Mouse (Mus musculus) right cerebral cortex, postnatal 14 days (tissue): ENCODE results near the gene Rtl6.

Experiments used
- DNase-seq: peaks from one replicate; pipeline ENCODE4 v3.0.0; 2022

Rtl6 gene

DNA sequence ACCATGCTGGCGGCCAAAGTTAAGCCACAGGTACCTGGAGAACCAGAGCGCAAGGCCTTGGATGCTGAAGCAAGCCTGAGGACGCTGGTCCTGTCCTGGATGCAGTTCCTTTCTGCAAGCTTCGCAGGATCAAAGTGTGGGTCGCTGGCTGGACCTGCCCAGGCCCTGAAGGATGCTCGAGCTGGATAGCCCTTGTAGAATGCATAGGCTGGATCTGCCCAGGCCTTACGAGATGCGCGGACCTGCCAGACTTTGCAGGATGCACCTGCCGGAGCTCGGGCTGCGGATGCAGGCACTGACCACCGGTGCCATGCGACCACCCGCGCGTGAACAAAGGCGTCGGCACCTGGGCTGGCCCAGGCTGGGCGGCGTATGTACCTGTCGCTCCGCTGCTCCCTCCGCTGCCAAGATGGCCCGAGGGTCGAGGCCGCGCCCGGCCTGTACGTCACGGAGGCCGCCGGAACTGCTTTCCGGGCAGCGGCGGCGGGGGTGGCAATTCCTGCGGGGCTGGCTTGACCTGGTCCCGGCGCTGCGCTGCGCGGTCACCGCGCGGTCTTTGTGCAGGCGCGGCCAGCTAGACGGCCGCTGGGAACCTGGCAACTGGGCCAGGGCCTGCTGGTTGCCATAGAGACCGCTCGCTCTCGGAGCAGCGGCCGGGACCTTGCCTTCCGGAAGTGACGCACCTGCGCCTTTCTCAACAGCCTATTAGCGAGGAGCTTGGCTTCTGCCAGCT lies at the start of gene Rtl6:
Gene Rtl6, minus strand, starts transcription at position 635 of the 733 bp plus-strand sequence.
- peak; percentile 85 for DNase-seq

DNA sequence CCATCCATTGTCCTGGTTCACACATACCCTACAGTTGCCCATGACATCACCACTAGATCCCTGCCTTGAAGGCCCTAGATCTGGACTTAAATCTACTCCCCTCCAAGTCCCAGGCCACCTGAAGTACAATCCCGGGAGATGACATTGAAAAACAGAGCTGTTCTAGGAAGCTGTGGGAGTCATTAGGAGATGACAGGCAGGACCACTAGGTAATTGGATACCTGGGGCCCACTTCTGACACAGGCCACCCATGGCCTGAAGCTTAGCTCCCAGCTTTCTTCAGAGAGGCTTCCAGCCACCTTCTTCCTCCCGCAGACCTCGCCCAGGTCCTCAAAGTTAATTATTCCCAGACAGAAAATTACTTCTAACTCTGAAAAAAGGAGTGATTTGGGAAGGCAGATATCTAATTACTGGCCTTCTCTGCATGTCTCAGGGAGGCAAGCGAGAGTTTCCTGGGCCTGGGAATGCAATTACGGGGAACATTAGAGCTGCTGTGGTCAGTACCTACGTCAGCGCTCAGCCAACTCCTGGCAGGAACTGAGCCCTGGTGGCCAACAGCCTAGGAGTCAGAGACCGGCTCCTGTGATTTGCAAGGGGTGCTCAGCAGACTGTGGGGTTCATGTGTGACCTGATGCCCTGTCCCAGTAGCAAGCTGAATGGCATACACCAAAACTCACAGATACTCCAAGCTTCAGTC lies 45.8 kb upstream of the Rtl6 start:
- DNase-seq = no peak

DNA sequence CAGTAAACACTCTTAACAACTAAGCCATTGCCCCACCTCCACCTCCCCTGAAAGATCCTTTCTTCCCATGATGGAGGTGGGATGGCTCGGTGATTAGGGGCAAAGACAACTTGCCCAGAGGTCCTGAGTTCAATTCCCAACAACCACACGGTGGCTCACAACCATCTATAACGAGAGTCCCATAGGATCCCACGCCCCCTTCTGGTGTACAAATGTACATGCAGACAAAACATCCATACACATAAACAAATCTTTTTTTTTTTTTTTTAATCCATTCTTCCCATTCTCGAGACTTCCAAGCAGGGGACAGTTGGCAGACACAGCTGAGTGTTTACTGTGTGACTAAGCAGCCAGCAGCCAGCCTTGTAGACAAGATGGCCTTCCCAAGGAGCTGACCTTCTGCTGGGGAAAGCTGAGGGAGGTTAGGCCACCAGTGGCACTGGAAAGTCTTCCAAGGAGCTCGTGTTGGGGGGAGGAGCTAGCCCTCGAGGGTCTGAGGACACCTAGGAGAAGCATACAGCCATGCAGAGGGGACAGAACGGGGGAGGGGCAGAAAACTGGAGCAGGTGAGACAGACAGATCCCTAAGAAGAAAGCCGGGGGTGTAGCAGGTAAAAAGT lies 43.5 kb upstream of the Rtl6 start:
- DNase-seq = no peak

DNA sequence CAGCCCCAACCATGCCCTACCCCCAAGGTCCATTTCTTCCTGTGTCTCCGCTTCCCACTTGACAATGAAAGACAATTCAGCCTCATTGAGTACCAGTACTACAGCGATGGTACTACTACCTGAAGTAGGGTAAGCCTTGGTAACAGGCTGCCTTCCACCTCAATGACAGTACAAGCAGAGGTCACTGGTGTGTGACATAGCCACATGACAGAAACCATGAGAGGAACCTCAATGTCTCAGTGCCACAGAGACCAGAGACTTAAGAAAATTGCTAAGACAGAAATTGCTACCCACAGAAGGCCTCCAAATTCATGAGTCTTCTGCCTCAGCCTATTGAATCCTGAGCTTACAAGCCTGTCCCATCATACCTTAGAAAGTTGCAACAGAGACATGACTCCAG lies 41.3 kb upstream of the Rtl6 start:
- no peak for DNase-seq

DNA sequence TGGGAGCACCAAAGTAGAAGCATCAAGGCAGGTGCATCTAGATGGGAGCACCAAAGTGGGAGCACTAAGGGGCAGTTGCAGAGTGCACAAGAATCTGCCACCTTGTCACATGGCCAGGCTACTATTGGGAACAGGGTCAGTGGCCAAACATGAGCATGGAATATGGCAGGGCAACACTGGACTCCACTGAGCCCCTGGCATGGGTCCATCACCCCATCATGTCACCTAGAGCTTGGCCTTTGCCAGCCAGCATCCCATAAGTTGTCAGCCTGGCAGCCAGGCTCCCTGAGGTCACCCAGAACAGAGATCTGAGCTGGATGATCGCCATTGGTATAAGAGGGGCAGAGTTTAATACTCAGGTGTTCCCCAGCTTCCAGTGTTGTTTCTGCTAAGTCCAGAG lies 40.2 kb upstream of the Rtl6 start:
- no peak for DNase-seq

DNA sequence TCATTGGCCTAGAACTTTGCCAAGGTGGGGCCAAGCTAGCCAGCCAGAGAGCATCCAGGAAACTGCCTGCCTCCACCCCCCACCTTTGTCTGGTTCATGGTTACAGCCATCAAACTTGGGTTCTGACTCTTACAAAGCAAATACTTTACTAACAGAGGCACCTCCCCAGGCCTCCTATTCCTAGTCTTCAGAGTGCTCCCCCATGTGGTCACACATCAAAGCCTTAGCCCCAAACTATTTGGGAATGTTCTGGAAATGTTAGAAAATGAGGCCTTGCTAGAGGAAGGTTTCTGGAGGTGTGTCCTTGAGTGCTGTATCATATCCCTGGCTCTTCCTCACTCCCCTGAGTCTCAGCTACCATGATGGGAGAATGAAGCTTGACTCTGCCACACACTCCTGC lies 39.4 kb upstream of the Rtl6 start:
- no peak for DNase-seq

DNA sequence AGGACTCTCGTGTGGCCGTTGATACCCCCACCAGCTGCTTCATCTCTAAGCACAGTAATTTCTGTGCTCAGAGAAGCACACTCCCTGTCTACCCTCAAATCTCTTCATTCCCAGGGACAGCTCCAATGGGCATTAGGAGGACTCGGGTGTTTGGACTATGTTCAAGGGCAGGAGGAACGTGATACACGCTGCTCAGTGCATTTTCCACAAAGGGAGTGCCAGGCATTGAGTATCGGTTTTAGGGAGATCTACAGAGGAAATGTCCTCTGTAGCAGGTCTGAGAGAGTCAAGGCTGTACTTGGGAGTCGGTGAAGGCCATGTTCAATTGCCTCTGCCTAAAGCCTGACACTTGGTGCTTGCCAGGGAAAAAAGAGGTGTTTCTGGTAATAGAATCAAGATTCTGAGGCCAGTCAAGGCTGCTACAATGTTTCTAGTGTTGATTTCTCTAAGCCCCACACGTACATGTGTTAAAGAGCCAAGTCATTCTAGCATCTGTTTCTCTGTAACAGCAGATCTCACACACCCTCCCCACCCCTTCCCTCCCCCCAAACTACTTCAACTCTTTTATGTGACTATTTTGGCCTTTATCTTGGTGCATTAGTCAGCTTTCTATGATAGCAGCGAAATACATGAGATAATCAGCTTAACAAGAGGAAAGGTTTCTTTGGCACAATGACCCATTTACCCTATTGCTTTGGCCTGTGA lies 37.8 kb upstream of the Rtl6 start:
- no peak for DNase-seq

DNA sequence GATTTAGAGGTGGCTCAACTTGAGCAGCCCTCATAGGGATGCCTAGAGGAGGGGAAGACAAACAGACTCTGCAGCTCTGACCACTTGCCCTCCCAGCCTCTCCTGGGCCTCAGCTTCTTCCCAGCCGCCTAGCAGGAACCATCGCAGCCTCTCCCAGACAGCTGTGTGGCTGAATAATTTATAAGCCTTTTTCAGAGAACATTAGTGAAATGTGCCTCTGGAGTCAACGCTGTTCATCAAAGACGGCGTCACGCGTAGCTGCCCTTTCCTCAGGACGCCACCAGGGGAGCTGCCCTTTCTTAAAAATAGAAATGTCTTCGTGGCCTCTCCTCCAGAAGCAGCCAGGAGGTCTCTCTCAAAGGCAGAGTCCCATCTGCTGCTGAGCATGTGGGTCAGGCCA lies 35.9 kb upstream of the Rtl6 start:
- no peak for DNase-seq

DNA sequence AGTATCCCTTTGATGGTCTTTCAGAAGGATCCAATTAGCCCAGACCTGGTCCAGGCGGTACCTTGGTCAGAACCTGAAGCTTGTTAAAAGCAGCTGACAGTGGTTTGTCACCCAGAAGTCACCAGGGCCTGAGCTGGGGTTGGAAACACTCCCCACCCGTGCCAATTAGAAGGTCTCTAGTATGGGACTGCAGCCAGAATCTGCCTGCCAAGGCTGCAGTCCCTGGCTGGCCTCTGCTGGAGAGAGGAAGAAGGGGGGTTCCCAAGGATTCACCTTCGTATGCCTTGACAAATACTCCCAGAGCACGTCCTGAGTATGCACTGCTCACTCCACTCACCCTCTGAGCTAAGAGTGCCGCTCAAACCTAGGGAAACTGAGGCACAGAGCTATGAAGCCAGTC lies 34.6 kb upstream of the Rtl6 start:
- DNase-seq = no peak

DNA sequence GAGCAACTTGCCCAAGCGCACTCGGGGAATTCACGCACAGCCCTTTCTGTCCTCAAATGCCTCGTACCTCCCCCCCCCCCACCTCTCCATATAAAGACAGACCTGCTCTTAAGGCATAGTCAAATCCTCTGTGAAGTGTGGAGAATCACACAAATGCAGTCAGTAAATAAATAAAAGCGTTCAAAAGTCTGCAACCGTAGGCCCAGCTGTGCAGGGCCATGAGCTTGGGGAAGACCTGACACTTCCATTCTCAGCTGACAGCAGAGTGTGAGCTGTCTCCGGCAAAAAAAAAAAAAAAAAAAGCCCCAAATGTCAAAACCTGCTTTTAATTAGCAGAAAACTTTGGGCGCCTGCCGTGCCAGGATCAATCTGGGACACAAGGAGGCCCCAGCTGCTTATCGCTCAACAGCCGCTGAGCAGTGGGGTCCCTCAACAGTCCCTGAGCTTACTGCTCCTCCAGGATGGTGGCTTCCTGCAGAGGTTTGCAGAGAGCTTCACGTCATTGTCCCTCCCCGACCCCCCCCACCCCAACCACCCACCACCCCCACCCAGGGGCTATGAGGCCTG lies 34.0 kb upstream of the Rtl6 start:
- no peak for DNase-seq

DNA sequence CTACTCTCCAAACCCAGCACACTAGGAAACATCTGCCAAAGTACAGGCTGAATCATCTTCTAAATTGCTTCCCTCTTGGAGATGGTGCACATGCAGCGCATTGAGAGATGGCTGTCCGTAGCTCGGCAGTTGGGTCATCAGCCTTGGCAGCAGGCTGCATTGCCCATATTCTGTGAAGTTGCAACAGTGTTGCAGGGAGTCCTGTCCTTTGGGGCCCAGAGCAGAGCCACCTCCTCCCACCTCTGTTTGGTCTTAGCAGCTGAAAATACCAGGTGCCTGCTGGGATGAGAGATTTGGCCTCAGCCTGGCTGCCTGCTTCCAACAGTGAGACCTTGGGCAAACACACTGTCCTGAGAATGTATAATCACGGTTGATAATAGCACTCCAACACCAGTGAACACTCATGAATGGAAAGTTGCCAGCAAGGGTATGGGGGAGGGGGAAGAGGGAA lies 30.8 kb upstream of the Rtl6 start:
- DNase-seq = no peak

DNA sequence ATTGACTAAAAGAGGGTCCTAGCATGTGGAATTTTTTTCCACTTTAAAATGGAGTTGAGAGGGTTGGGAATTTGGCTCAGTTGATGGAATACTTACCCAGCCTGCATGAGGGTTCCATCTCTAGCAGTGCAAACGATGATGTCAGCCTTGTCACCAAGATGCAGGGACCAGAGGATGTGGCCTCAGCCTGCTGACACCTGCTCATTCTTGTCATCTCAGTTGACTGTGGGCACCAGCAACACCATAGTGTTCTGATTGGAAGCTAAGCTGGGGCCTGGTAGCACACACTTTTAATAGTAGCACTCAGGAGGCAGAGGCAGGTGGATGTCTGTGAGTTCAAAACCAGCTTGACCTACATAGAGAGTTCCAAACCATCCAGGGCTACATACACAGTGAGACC lies 21.0 kb upstream of the Rtl6 start:
- DNase-seq = no peak

DNA sequence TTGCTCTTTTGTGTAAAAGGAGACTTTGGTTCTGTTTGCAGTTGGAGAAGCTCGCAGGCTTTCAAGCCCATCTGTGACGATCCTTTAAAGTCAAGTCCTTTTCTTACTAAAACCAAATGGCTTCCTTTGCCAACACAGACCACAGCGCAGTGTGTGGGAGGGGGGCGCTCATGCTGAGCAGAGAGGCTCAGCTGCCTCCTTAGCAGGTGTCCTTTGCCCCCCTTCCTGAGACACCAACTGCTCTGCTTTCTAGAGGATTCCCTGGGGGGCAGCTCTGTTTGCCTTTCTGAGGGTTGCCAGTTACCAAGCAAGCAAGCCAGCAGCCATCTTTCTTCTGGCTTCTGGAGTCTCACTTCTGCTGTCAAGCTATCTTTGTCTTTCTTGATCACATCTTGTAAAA lies 19.4 kb upstream of the Rtl6 start:
- DNase-seq = no peak

DNA sequence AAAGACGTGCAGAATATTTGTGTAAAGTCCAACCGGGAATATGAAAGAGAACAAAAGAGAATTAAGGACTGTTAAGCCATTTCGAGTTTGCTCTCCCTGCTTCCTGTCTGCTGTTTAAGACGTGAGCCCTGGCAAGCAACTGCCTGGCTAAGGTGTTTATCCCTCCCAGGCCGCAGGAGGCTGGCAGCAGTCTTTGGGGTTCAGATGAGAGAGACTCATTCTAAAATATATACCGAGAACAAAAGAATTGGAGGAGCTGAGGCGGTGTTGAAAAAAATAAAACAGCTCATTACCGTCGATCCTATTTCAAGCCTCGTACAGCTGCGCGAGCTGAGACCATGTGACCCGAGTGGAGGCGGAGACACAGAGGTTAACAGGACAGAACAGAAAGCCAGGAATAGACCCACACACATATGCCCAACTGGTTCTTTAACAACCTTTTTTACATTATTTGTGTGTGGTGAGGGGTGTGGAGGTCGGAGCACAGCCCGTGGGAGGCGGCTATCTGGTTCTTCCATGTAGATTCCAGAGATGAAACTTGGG lies 9.0 kb upstream of the Rtl6 start:
- no peak for DNase-seq

DNA sequence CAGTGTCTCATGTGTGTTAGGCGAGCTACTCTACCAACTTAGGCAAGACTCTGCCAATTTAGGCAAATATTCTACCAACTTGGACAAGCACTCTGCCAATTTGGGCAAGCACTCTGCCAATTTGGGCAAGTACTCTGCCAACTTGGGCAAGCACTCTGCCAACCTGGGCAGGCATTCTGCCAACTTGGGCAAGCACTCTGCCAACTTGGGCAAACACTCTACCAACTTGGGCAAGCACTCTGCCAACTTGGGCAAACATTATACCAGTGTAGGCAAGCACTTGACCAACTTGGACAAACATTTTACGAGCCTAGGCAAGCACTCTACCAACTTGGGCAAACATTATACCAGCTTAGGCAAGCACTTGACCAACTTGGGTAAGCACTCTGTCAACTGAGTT lies 3.9 kb upstream of the Rtl6 start:
- DNase-seq = no peak

DNA sequence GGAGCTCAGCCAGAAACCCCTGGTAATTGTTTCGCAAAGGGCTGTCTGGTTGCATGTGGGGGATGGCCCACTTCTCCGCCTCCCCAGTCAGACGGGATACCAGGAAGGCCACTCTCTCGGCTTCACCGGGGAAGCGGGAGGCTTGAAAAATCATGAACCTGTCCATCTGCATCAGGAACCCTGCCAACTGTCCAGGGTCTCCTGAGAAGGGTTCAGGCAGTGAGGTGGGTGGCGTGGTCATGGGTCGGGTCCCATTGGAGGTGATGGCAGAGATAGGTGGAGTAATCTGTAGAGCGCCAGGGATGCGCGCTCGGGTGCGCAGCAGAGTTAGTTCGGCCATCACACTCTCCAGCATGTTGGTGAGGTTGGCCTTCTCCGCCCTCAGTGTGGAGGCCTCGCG lies 949 bp downstream of the Rtl6 start:
- no peak for DNase-seq

DNA sequence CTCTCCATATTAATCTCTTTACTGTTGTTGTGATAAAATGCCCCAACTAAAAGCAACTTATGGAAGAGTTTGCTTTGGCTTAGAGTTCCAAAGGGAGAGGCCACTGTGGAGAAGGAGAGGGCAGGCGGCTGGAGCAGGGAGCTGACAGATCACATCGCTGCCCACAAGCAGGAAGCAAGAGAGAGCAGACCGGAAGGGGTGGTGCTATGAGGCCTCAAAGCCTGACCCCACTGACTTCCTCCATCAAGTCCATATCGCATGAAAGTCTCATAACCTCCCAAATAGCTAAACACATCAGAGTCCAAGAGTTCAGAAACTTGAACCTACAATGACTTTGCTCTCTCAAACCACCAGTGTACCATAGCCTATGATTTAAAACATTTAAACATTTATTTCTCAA lies 6.6 kb downstream of the Rtl6 start:
- DNase-seq = no peak

DNA sequence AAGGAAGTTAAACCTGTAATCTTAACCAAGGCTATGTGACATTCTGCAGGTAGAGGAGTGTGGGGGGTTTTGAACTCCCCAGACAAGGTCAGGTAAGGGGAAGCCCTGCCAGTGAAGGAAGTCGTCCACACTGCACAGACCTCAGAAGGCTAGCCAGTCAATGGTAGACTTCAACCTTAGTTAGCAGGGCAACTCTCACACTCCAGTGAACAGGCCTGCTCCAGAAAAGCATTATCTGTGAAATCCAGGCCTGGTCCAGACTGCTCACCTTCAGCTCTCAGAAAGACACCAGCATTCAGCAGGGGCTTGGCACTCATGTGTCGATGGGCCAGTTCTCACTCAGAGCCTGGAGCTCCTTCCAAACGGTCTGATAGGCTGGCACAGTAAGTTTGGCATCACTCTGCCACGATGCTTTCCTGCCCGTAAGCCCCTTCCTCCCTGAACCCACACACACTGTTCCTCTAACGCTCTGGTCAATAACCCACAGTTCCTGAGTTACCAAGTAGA lies 8.3 kb downstream of the Rtl6 start:
- DNase-seq = no peak

DNA sequence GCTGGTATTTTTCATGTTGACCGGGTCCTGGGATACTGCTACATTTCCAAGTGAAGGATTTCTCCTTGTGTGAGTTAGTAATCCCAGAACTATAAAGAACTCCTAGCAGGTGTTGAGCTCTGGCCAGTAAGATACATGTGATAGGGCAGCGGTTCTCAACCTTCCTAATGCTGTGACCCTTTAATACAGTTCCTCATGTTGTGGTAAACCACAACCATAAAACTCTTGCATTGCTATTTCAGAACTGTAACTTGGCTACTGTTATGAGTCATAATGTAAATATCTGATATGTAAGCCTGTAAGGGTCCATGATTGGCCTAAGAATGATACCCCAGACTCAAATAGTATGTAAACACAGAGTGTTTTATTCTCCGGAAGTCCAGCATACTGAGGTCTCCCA lies 11.6 kb downstream of the Rtl6 start:
- no peak for DNase-seq

DNA sequence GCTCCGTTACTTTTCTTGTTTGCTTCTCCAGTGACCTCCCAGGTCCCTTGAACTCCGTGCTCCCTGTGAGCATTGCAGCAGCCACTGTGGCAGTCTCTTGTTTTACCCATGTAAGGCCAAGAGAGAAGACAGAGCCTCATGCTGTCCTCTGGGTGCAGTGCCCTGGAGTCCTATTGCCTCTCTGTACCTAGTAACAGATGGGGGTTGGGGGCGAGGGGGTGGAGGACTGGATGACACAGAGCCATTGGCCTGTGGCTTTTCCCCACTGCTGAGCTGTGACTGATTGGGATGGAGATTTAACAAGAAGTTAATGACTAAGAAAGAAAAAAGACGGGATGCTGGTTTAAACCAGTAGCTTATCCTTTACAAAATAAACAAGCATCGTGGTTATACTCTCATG lies 16.4 kb downstream of the Rtl6 start:
- DNase-seq = no peak

DNA sequence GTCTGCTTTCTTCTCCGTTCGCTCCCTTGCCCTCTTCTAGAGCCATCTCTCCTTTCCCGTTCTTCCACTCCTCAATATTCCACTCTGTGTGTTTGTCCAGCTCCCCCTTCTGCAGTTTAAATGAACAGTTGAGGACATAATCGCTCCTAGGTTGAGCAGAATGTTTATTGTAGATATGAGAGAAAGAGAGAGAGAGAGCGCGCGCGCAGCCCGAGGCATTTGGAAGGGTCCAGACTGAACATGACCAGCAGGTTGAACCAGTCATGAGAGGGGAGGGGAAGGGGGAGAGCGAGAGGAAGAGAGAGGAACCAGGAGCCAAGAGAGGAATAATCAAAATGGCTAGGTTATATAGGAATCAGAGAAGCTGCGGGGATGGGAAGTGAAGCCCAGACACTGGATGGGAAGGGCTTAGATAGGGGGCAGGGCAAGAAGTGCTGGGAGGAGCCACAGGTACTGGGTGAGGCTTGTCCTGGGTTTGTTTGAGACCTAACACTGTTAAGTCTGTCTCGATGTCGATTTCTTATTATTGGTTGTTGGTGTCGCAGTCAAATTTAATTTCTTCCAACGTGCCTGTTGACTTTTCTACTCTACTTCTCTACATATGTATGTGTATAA lies 18.5 kb downstream of the Rtl6 start:
- no peak for DNase-seq

DNA sequence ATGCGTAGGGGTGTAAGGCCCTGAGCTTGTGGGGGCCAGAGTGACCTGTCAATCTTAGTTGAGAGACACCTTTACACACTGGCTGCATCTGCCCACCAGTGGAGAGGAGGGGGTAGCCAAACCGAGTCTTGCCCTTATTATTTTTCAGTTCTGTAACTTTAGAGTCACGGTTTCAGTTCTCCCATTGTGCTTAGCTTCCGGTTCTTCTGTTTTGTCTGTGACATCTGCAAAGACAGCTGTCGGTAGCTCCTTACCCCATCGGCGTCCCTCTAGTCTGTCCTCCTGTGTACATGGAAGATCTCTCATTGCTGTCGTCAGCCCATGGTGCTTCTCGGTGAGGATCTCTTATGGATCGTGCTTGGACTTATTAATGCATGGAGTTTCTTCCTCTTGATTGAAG lies 20.5 kb downstream of the Rtl6 start:
- no peak for DNase-seq
